Mouse (Mus musculus): ENCODE measurements around the gene Rarg. TPM values are rescaled to one million over a fixed set of nuclear protein-coding genes. Genes with fewer than 3 reads are reported as not detected.

The Rarg gene
- polyA plus RNA-seq, 1 experiment = 23.7 TPM

- no peak overlapping the region for H3K4me3 ChIP-seq (ENCODE audit: control insufficient read depth, insufficient read depth, low read length)
- H3K27me3 ChIP-seq (ENCODE audit: control insufficient read depth, insufficient read depth, low read length) = no peaks in the 10 kb centered on the region
- no peak for DNase-seq
- no peak overlapping the region for H3K27ac ChIP-seq (ENCODE audit: control insufficient read depth, insufficient read depth, low read length)
- peaks cover 18% of the 10 kb centered on the region for H3K4me1 ChIP-seq (replicated peaks; ENCODE audit: control insufficient read depth, insufficient read depth, low read length)
- 97% methylated on average over 4 of the region's 4 CpGs for WGBS
- H3K36me3 ChIP-seq (ENCODE audit: control insufficient read depth, insufficient read depth, low read length) = peaks cover 67% of the 10 kb centered on the region
- TF ChIP-seq POLR2A (IDR thresholded peaks at IDR 0.05; ENCODE audit: control insufficient read depth, extremely low read depth, insufficient read depth, low read length, poor library complexity) = no peak
- no peak for TF ChIP-seq CTCF (IDR thresholded peaks at IDR 0.05; ENCODE audit: borderline replicate concordance, control insufficient read depth, extremely low read depth, insufficient read depth, low read length, poor library complexity)
Measured at GRCm38 (mm10) chr15:102210816-102211215, 46.5 kb downstream of the Rarg start.

- Histone ChIP-seq H3K27ac (ENCODE audit: control insufficient read depth, insufficient read depth, low read length) (no peak overlapping the region), H3K27me3 (ENCODE audit: control insufficient read depth, insufficient read depth, low read length) (no peaks in the 10 kb centered on the region), H3K4me3 (ENCODE audit: control insufficient read depth, insufficient read depth, low read length) (no peak overlapping the region), H3K36me3 (ENCODE audit: control insufficient read depth, insufficient read depth, low read length) (peaks cover 57% of the 10 kb centered on the region), H3K4me1 (replicated peaks; ENCODE audit: control insufficient read depth, insufficient read depth, low read length) (peaks cover 29% of the 10 kb centered on the region)
- DNase-seq = no peak
- TF ChIP-seq CTCF (IDR thresholded peaks at IDR 0.05; ENCODE audit: borderline replicate concordance, control insufficient read depth, extremely low read depth, insufficient read depth, low read length, poor library complexity) (no peak), POLR2A (IDR thresholded peaks at IDR 0.05; ENCODE audit: control insufficient read depth, extremely low read depth, insufficient read depth, low read length, poor library complexity) (no peak)
- WGBS = 97% methylated on average over 8 of the region's 8 CpGs
Measured at GRCm38 (mm10) chr15:102209114-102209513, 48.2 kb downstream of the Rarg start.

GRCm38 (mm10) chr15:102208092-102208561 lies 49.2 kb downstream of the Rarg start:
- Histone ChIP-seq H3K4me1 (replicated peaks; ENCODE audit: control insufficient read depth, insufficient read depth, low read length) (peaks cover 29% of the 10 kb centered on the region), H3K36me3 (ENCODE audit: control insufficient read depth, insufficient read depth, low read length) (peaks cover 50% of the 10 kb centered on the region), H3K4me3 (ENCODE audit: control insufficient read depth, insufficient read depth, low read length) (no peak overlapping the region), H3K27me3 (ENCODE audit: control insufficient read depth, insufficient read depth, low read length) (no peaks in the 10 kb centered on the region), H3K27ac (ENCODE audit: control insufficient read depth, insufficient read depth, low read length) (peak overlapping the region; percentile 49)
- TF ChIP-seq POLR2A (IDR thresholded peaks at IDR 0.05; ENCODE audit: control insufficient read depth, extremely low read depth, insufficient read depth, low read length, poor library complexity) = no peak
- TF ChIP-seq CTCF (IDR thresholded peaks at IDR 0.05; ENCODE audit: borderline replicate concordance, control insufficient read depth, extremely low read depth, insufficient read depth, low read length, poor library complexity) = no peak
- DNase-seq = no peak
- 23% methylated on average over 9 of the region's 9 CpGs for WGBS

- Histone ChIP-seq H3K4me1 (replicated peaks; ENCODE audit: control insufficient read depth, insufficient read depth, low read length) (peaks cover 32% of the 10 kb centered on the region), H3K27me3 (ENCODE audit: control insufficient read depth, insufficient read depth, low read length) (no peaks in the 10 kb centered on the region), H3K4me3 (ENCODE audit: control insufficient read depth, insufficient read depth, low read length) (no peak overlapping the region), H3K36me3 (ENCODE audit: control insufficient read depth, insufficient read depth, low read length) (peaks cover 42% of the 10 kb centered on the region), H3K27ac (ENCODE audit: control insufficient read depth, insufficient read depth, low read length) (peak overlapping the region; percentile 49)
- TF ChIP-seq POLR2A (IDR thresholded peaks at IDR 0.05; ENCODE audit: control insufficient read depth, extremely low read depth, insufficient read depth, low read length, poor library complexity) = no peak
- WGBS = 64% methylated on average over 3 of the region's 3 CpGs
- no peak for DNase-seq
Measured at GRCm38 (mm10) chr15:102207351-102207750, 50.0 kb downstream of the Rarg start.

GRCm38 (mm10) chr15:102205779-102206178 lies 51.5 kb downstream of the Rarg start:
- DNase-seq = peak; percentile 29
- Histone ChIP-seq H3K27me3 (ENCODE audit: control insufficient read depth, insufficient read depth, low read length) (no peaks in the 10 kb centered on the region), H3K36me3 (ENCODE audit: control insufficient read depth, insufficient read depth, low read length) (peaks cover 34% of the 10 kb centered on the region), H3K4me3 (ENCODE audit: control insufficient read depth, insufficient read depth, low read length) (no peak overlapping the region), H3K4me1 (replicated peaks; ENCODE audit: control insufficient read depth, insufficient read depth, low read length) (peaks cover 32% of the 10 kb centered on the region), H3K27ac (ENCODE audit: control insufficient read depth, insufficient read depth, low read length) (no peak overlapping the region)
- WGBS = 35% methylated on average over 8 of the region's 8 CpGs
- TF ChIP-seq POLR2A (IDR thresholded peaks at IDR 0.05; ENCODE audit: control insufficient read depth, extremely low read depth, insufficient read depth, low read length, poor library complexity) (no peak), CTCF (IDR thresholded peaks at IDR 0.05; ENCODE audit: borderline replicate concordance, control insufficient read depth, extremely low read depth, insufficient read depth, low read length, poor library complexity) (no peak)

GRCm38 (mm10) chr15:102204674-102205505 lies 52.4 kb downstream of the Rarg start, which contains the start of gene Csad:
Csad (minus strand) TSS chr15:102204724.
- TF ChIP-seq CTCF (IDR thresholded peaks at IDR 0.05; ENCODE audit: borderline replicate concordance, control insufficient read depth, extremely low read depth, insufficient read depth, low read length, poor library complexity) = no peak
- no peak for TF ChIP-seq POLR2A (IDR thresholded peaks at IDR 0.05; ENCODE audit: control insufficient read depth, extremely low read depth, insufficient read depth, low read length, poor library complexity)
- Histone ChIP-seq H3K27ac (ENCODE audit: control insufficient read depth, insufficient read depth, low read length) (peak within 1 kb of the TSS; percentile 87), H3K4me1 (replicated peaks; ENCODE audit: control insufficient read depth, insufficient read depth, low read length) (peaks cover 32% of the 10 kb centered on the region), H3K4me3 (ENCODE audit: control insufficient read depth, insufficient read depth, low read length) (peak within 1 kb of the TSS; percentile 95), H3K27me3 (ENCODE audit: control insufficient read depth, insufficient read depth, low read length) (no peaks in the 10 kb centered on the region), H3K36me3 (ENCODE audit: control insufficient read depth, insufficient read depth, low read length) (peaks cover 26% of the 10 kb centered on the region)
- 79% methylated on average over 19 of the region's 19 CpGs for WGBS
- no peak for DNase-seq
